Mouse (Mus musculus) heart, embryonic 11.5 days (tissue): ENCODE data around the gene Insrr. TPM values are rescaled to one million over a fixed set of nuclear protein-coding genes. Genes with fewer than 3 reads are reported as not detected.

Experiments used
- ATAC-seq: fragments of 200-750 bp; cut with Nextera tagmentation; replicated peaks from 2 replicates; pipeline ENCODE4 v1.8.0; 2017; ENCODE audit warnings: moderate library complexity; ENCODE audit not compliant: insufficient number of reproducible peaks, low FRiP score, low TSS enrichment
- H3K27ac ChIP-seq: fragments of 300-500 bp; sonication (generic); 2 replicates; pipeline ENCODE4 v1.5.1; 2014; ENCODE audit warnings: mild to moderate bottlenecking, low read depth, low read length
- H3K27me3 ChIP-seq: fragments of 300-500 bp; sonication (generic); 2 replicates; pipeline ENCODE4 v1.6.1; 2014; ENCODE audit warnings: mild to moderate bottlenecking, low read length, mixed read lengths; ENCODE audit not compliant: control insufficient read depth, insufficient read depth
- H3K36me3 ChIP-seq: fragments of 300-500 bp; sonication (generic); 2 replicates; pipeline ENCODE4 v1.6.1; 2014; ENCODE audit warnings: mild to moderate bottlenecking, low read length, moderate library complexity, mixed read lengths; ENCODE audit not compliant: control insufficient read depth, insufficient read depth
- H3K4me1 ChIP-seq: fragments of 300-500 bp; sonication (generic); 2 replicates; pipeline ENCODE4 v1.6.1; 2014; ENCODE audit warnings: low read length; ENCODE audit not compliant: control insufficient read depth, insufficient read depth
- H3K4me2 ChIP-seq: fragments of 300-500 bp; sonication (generic); 2 replicates; pipeline ENCODE4 v1.6.1; 2014; ENCODE audit warnings: mild to moderate bottlenecking, moderate library complexity
- H3K4me3 ChIP-seq: fragments of 300-500 bp; sonication (generic); 2 replicates; pipeline ENCODE4 v1.5.1; 2014; ENCODE audit warnings: low read depth, low read length
- H3K9ac ChIP-seq: fragments of 300-500 bp; sonication (generic); 2 replicates; pipeline ENCODE4 v1.6.1; 2014; ENCODE audit warnings: mild to moderate bottlenecking, low read depth, low read length, moderate library complexity
- H3K9me3 ChIP-seq: fragments of 300-500 bp; sonication (generic); replicated peaks from 2 replicates; pipeline ENCODE4 v1.6.1; 2016; ENCODE audit warnings: low read length; ENCODE audit not compliant: control insufficient read depth
- WGBS: fragments of 180-500 bp; shearing (Covaris S2); extraction: QIAGEN DNeasy Blood & Tissue Kit; methylation state at CpG from one replicate; pipeline ENCODE4 v1.1.7; 2014; ENCODE audit not compliant: insufficient replicate concordance; 5-methylcytosine and 5-hydroxymethylcytosine counted together
- polyA plus RNA-seq: library from polyadenylated mRNA; unstranded; fragments of >200 nt; fragmentation: Nextera tagmentation; extraction: Ambion mirVana; gene quantifications from 2 replicates; pipeline ENCODE4 v1.2.1, GENCODE M21; 2014

Insrr gene
- polyA plus RNA-seq, 1 experiment from 2014 or later: 0.03 TPM

GRCm38 (mm10) chr3:87767764-87768163, 29.0 kb upstream of the Insrr start:
- WGBS: 57% methylated on average over 8 of the region's 8 CpGs
- no peaks in the 10 kb centered on the region for H3K36me3 ChIP-seq
- peaks cover 24% of the 10 kb centered on the region for H3K4me1 ChIP-seq
- no peak overlapping the region for H3K27ac ChIP-seq
- no peak for ATAC-seq
- peak overlapping the region; percentile 53 for H3K9ac ChIP-seq
- H3K9me3 ChIP-seq: no peaks in the 10 kb centered on the region
- H3K4me3 ChIP-seq: peak overlapping the region; percentile 49
- peaks cover 25% of the 10 kb centered on the region for H3K27me3 ChIP-seq
- H3K4me2 ChIP-seq: peak overlapping the region; percentile 60

GRCm38 (mm10) chr3:87768431-87768830, 28.3 kb upstream of the Insrr start:
- no peak for ATAC-seq
- Histone ChIP-seq H3K27me3 (peaks cover 29% of the 10 kb centered on the region), H3K9me3 (no peaks in the 10 kb centered on the region), H3K4me1 (peaks cover 22% of the 10 kb centered on the region), H3K36me3 (no peaks in the 10 kb centered on the region), H3K4me3 (peak overlapping the region; percentile 49), H3K9ac (peak overlapping the region; percentile 53), H3K27ac (peak overlapping the region; percentile 25), H3K4me2 (peak overlapping the region; percentile 60)
- 42% methylated on average over 6 of the region's 6 CpGs for WGBS

DNA sequence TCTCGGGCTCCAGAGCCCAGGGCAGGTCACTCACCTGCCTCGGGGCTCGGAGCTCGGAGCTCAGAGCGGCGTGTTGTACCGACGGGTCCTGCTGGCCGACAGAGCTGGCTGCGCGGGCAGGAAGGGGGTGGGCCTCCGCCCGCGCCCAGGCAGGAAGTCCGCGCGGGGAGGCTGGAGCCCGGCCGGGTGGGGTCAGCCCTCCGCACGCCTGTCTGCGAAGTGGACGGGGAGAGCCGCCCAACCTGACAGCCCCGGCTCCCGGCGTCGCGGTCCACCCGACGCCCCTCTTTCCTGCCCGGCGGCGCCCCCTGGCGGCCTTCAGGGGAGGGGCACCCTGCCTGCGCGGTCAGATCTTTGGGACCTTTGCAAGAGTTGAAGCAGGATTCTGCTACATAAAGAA, 27.9 kb upstream of the Insrr start:
- no peaks in the 10 kb centered on the region for H3K36me3 ChIP-seq
- peaks cover 31% of the 10 kb centered on the region for H3K27me3 ChIP-seq
- peak overlapping the region; percentile 53 for H3K9ac ChIP-seq
- H3K4me2 ChIP-seq: peak overlapping the region; percentile 60
- H3K4me1 ChIP-seq: peaks cover 18% of the 10 kb centered on the region
- no peaks in the 10 kb centered on the region for H3K9me3 ChIP-seq
- peak; percentile 78 for ATAC-seq
- WGBS: 1% methylated on average over 34 of the region's 37 CpGs
- peak overlapping the region; percentile 49 for H3K4me3 ChIP-seq
- H3K27ac ChIP-seq: peak overlapping the region; percentile 25

DNA sequence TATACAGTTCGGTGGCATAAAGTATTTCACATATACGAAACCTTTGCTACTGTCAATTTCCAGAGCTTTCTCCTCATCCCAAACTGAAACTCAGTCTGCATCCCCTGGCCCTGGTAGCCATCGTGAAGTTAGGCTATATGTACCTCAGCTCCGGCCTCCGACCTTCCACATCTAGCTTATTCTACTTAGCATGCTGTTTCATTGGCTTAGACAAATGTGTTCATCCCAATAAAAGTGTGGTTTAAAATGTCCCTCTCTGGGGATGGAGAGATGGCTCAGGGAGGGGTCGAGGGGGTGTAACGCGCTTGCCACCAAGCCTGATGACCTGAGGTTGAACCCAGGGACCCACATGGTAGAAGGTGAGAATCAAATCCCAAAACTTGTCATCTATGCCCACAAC, 27.2 kb upstream of the Insrr start:
- Histone ChIP-seq H3K27me3 (peaks cover 34% of the 10 kb centered on the region), H3K4me2 (no peak overlapping the region), H3K36me3 (no peaks in the 10 kb centered on the region), H3K4me1 (peaks cover 12% of the 10 kb centered on the region), H3K4me3 (no peak overlapping the region), H3K9ac (no peak overlapping the region), H3K27ac (no peak overlapping the region), H3K9me3 (no peaks in the 10 kb centered on the region)
- ATAC-seq: no peak
- WGBS: 70% methylated on average over 8 of the region's 8 CpGs

DNA sequence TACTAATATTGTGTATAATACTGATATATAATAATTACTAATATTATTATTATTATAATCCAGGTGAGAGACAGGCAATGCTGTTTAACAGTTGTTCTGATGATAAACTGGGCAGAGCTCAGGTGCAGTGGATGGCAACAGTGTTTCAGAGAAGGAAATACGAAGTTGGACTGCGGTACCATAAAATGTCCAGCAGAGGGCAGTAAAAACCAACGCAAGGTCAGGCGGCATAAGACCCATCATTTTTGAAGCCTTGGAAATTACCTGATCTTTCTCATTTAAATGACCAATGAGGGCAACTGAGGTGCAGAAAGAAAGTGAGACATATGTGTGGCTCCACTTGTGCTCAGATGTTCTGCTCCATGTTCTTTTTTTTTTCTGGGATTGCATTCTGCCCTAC, 26.5 kb upstream of the Insrr start:
- 0% methylated on average over 4 of the region's 4 CpGs for whole genome bisulfite sequencing
- peaks cover 40% of the 10 kb centered on the region for H3K27me3 ChIP-seq
- H3K9ac ChIP-seq: no peak overlapping the region
- peaks cover 4% of the 10 kb centered on the region for H3K4me1 ChIP-seq
- H3K9me3 ChIP-seq: no peaks in the 10 kb centered on the region
- no peak overlapping the region for H3K4me3 ChIP-seq
- no peaks in the 10 kb centered on the region for H3K36me3 ChIP-seq
- no peak for ATAC-seq
- H3K4me2 ChIP-seq: no peak overlapping the region
- no peak overlapping the region for H3K27ac ChIP-seq

DNA sequence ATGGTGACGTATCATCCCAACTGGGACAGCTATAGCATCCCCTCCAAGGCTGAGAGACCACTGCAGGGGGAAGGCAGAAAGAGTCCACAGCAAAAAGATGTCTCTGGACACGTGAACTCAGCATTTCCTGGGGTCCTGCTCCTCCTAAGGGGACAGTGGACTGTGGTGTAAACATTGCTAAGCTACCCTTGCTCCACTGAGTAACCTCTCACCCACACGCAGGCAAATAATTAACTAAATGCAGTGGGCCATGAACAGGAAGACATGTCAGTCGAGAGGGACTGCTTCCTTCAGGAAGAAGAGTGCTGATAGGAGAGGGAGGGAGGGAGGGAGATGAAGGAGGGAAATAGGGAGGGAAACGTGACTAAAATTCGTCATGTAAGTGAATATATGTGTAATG, 25.7 kb upstream of the Insrr start:
- Histone ChIP-seq H3K4me1 (no peaks in the 10 kb centered on the region), H3K4me2 (no peak overlapping the region), H3K27me3 (peaks cover 48% of the 10 kb centered on the region), H3K36me3 (no peaks in the 10 kb centered on the region), H3K27ac (no peak overlapping the region), H3K9me3 (no peaks in the 10 kb centered on the region), H3K4me3 (no peak overlapping the region), H3K9ac (no peak overlapping the region)
- 47% methylated on average over 6 of the region's 6 CpGs for WGBS
- no peak for ATAC-seq

GRCm38 (mm10) chr3:87778283-87778682, 18.5 kb upstream of the Insrr start:
- Histone ChIP-seq H3K27me3 (peaks cover 68% of the 10 kb centered on the region), H3K36me3 (no peaks in the 10 kb centered on the region), H3K4me1 (no peaks in the 10 kb centered on the region), H3K4me3 (no peak overlapping the region; the same call in 1 of the 2 replicates), H3K4me2 (no peak overlapping the region), H3K9ac (no peak overlapping the region), H3K9me3 (no peaks in the 10 kb centered on the region), H3K27ac (no peak overlapping the region)
- WGBS: 56% methylated on average over 23 of the region's 23 CpGs
- no peak for ATAC-seq

DNA sequence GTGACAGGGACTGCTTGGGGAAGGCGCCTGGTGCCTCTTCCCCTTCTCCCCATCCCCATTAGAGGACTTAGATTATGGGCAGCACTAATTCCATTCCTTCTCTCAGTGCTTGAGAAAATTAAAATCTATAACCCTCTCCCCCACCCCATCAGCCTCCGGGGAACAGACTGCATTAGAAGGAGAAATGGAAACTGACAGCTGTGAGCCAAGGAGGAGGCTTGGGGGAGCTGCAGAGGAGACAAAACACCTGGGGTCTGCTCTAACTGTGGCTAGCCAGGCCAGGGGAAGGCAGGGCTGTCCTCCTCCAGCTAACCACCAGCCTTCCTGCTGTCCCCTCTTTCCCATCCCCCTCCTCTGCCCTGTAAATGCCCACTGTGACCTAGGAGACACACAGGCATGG, 17.7 kb upstream of the Insrr start:
- Histone ChIP-seq H3K27me3 (peaks cover 68% of the 10 kb centered on the region), H3K36me3 (no peaks in the 10 kb centered on the region), H3K4me1 (no peaks in the 10 kb centered on the region), H3K9me3 (no peaks in the 10 kb centered on the region), H3K9ac (no peak overlapping the region), H3K4me2 (0 out of 2 replicates have a peak overlapping the region, but pooled peaks have one; percentile 4), H3K27ac (no peak overlapping the region), H3K4me3 (no peak overlapping the region)
- 47% methylated on average over 2 of the region's 2 CpGs for WGBS
- no peak for ATAC-seq

DNA sequence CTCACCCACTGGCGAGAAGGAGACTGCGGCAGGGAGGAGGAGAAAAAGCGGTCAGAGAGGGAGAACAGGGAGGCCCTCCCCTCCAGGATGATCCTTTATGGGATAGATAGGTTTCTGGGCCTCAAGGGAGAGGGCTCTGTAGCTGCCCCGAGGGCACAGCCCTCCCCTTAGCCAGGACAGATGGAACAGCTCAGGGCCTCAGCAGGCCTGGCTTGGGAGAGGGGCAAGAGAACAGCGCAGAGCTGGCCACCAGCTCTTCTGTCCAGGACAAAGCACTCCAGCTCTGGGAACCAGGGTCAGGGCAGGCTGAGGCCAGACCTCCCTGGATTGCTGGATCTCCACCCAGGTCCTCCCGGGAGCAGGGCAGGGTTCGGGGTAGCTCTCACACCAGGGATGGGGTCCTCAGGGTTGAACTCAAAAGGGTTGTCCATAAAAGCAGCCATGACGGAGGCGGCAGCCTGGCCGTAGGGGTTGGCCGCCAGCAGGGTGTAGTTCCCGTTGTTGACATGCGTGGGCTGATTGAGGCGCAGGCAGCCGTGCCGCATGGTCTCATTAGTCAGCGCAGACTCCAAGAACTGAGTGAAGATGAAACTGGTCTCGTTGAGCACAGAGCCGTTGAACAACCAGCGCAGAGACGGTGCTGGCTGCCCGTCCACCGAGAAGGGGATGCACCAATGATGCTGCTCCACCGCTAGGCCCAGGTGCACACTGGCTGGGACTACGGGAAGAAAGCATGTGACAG, 13.3 kb upstream of the Insrr start:
- H3K4me1 ChIP-seq: peaks cover 6% of the 10 kb centered on the region; the same call in 1 of the 2 replicates
- H3K9ac ChIP-seq: no peak overlapping the region
- ATAC-seq: no peak
- no peak overlapping the region for H3K4me3 ChIP-seq
- no peak overlapping the region for H3K4me2 ChIP-seq
- peaks cover 33% of the 10 kb centered on the region for H3K27me3 ChIP-seq
- no peaks in the 10 kb centered on the region for H3K9me3 ChIP-seq
- WGBS: 83% methylated on average over 25 of the region's 25 CpGs
- no peak overlapping the region for H3K27ac ChIP-seq
- H3K36me3 ChIP-seq: no peaks in the 10 kb centered on the region
